Mouse (Mus musculus) layer of hippocampus, adult 9-11 months (tissue): ENCODE results near the gene Cav3.
A peak's percentile ranks its signal among the peaks of the same experiment; 100 is the strongest.

Source experiments
- DNase-seq: peaks from one replicate; pipeline ENCODE4 v3.0.0; 2022

Gene Cav3

GRCm38 (mm10) chr6:112459341-112459749 is at the start of gene Cav3:
Gene Cav3 (plus strand): TSS chr6:112459505.
- no peak for DNase-seq

GRCm38 (mm10) chr6:112419333-112419732 is 40.0 kb upstream of the Cav3 start:
- DNase-seq: no peak

- no peak for DNase-seq
Measured at GRCm38 (mm10) chr6:112420883-112421282, 38.4 kb upstream of the Cav3 start.

GRCm38 (mm10) chr6:112423746-112424501 is 35.4 kb upstream of the Cav3 start:
- no peak for DNase-seq

- no peak for DNase-seq
Measured at GRCm38 (mm10) chr6:112426018-112426732, 33.1 kb upstream of the Cav3 start.

GRCm38 (mm10) chr6:112445675-112446074 is 13.6 kb upstream of the Cav3 start:
- no peak for DNase-seq

- no peak for DNase-seq
Measured at GRCm38 (mm10) chr6:112461459-112461858, 2.2 kb downstream of the Cav3 start.

GRCm38 (mm10) chr6:112463331-112463730 is 4.0 kb downstream of the Cav3 start:
- DNase-seq: no peak

- DNase-seq: no peak
Measured at GRCm38 (mm10) chr6:112465441-112465840, 6.1 kb downstream of the Cav3 start.

- DNase-seq: no peak
Measured at GRCm38 (mm10) chr6:112466001-112466400, 6.7 kb downstream of the Cav3 start.

GRCm38 (mm10) chr6:112471644-112472043 is 12.3 kb downstream of the Cav3 start:
- no peak for DNase-seq

- DNase-seq: no peak
Measured at GRCm38 (mm10) chr6:112479861-112480260, 20.6 kb downstream of the Cav3 start.

- no peak for DNase-seq
Measured at GRCm38 (mm10) chr6:112484316-112484715, 25.0 kb downstream of the Cav3 start.

- no peak for DNase-seq
Measured at GRCm38 (mm10) chr6:112487993-112488392, 28.7 kb downstream of the Cav3 start.

GRCm38 (mm10) chr6:112488821-112489180 is 29.5 kb downstream of the Cav3 start:
- no peak for DNase-seq

GRCm38 (mm10) chr6:112489181-112489909 is 30.0 kb downstream of the Cav3 start:
- DNase-seq: no peak

GRCm38 (mm10) chr6:112489910-112490559 is 30.7 kb downstream of the Cav3 start, which contains the start of gene Oxtr:
Gene Oxtr (minus strand): TSS chr6:112489943.
- no peak for DNase-seq

GRCm38 (mm10) chr6:112490625-112491242 is 31.4 kb downstream of the Cav3 start:
- DNase-seq: peak; percentile 60

- no peak for DNase-seq
Measured at GRCm38 (mm10) chr6:112491521-112491920, 32.2 kb downstream of the Cav3 start.

GRCm38 (mm10) chr6:112492656-112493055 is 33.4 kb downstream of the Cav3 start:
- no peak for DNase-seq

GRCm38 (mm10) chr6:112493371-112493770 is 34.1 kb downstream of the Cav3 start:
- DNase-seq: no peak

GRCm38 (mm10) chr6:112494620-112495081 is 35.3 kb downstream of the Cav3 start:
- no peak for DNase-seq
